Mouse (Mus musculus): Measurements from ENCODE around the gene Arhgap29. TPM values are rescaled to one million over a fixed set of nuclear protein-coding genes. Genes with fewer than 3 reads are reported as not detected.

The Arhgap29 gene
- total RNA-seq, 2 experiments from 2014 or later, result 82.8 to 88.0 TPM

DNA sequence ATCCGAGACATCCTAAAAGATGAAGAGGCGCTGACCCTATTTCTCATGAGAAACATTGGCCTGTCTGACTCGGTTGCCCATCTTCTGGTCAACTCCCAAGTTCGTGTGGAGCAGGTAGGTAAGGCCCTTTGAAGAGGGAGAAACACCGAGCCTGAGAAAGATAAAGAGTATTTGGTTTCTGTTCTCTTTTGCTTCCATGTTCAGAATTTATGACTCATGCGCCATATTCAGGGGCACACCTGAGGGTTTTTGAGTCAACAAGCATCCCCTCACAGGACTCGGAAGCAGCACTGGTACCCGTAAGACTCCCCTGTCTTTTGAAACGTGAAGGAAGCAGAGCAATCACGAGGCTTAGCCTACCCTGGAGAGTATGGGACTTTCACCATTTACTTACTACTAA, 110.2 kb downstream of the Arhgap29 start:
- no peak for DNase-seq (ENCODE audit: low spot score in 2 of 2)

DNA sequence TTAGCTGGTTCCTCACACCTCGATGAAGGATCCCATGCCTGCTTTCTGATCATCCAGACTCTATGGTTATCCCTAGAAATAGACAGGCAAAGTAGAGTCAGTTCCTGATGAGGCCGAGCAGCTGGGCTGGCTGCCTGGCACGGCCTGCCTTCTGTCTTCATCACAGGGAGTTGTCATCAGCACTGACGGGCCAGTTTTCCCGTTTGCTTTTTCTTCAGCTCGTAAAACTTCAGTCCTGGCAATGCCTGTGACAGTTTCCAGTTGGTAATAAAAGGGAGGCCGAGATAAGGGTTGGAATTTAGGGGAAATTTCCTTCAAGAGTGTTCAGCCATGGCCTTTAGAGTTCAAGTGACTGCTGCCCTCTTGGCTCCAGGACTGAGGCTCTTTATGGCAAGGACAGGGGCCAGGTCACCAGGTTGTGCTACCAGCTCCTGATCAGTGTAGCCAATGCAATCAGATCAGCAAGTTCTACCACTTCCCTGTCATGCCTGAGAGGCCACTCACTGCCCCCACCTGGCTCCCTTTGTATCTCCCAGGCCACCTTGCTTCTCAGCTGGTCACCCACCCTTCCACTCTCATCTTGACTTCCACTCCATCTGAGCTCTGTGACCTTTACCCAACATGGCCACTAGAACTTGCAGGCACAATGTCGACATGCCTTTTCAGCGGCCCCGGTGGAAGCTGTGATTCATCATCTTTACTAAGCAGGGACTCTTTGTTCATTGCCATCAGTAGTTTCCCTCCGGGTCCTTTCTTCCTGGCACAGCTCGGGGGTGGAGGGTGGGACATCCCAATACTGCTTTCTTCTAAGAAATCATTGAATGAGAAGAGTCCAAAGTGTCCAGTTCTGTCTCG, 112.4 kb downstream of the Arhgap29 start:
- no peak for DNase-seq (ENCODE audit: low spot score in 2 of 2)

Other genes with a start within 250 kb of the Arhgap29 start
- gene F3, start 229.0 kb upstream of the Arhgap29 start, total RNA-seq (2021), result 1 to 10 TPM; 5.8 to 8.3 TPM
- gene Abcd3, start 137.2 kb upstream of the Arhgap29 start, total RNA-seq (2021), result 10 to 100 TPM; 79.9 to 85.4 TPM
- 1 to 10 TPM; 2.8 to 3.6 TPM for gene Abca4, start 91.9 kb downstream of the Arhgap29 start, total RNA-seq (2021)